Mouse (Mus musculus) skeletal muscle tissue, adult 2 months (tissue): ENCODE data around the gene 4933409G03Rik.
A peak's percentile ranks its signal among the peaks of the same experiment; 100 is the strongest.
"Not testable (repeated sequence)": the region's sequence is repeated elsewhere in the genome, so short reads cannot be mapped to it uniquely, and the experiment has no call there.

Source experiments
- DNase-seq: peaks from one replicate; pipeline ENCODE4 v3.0.0-alpha.2; 2012; ENCODE audit warnings: low read depth, low spot score

Gene 4933409G03Rik

DNA sequence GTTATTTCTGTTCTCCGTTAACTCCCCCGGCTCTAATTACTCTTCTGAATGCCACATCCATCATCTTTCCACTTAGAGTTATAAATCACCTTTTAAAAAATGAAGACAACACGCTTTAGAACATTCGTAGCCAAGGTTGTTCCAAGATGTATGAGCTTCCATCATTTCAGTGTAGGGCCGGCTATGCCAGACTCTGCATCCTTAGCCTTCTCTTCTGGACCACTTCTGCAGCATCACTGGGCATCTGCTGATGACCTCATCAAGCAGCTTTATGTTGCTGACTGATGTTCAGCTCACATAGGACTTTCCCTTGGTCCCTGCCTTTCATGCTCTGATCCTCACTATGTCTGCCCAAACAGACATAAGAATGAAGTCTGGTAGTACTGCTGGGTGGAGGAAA, at the start of gene 4933409G03Rik:
TSS of gene 4933409G03Rik (plus strand) at position 301 of the 400 bp plus-strand sequence.
- DNase-seq: no peak

DNA sequence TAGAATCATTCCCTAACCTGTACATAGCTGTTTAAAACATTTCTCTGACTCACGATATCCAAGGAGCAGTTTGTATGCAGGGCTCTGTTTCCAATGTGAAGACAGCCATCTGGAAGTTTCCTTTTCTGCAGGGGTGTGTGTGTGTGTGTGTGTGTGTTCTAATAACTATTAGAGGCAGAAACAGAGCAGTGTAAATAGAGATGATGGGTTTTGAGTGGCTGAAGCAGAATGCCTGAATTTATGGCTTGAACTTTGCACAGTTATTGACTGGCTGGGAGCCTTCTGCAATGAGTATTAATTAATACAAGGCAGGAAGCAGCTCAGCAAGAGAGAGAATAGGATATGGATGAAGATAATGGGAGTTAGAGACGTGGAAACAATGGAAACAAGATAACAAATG, 38.0 kb upstream of the 4933409G03Rik start:
- no peak for DNase-seq

DNA sequence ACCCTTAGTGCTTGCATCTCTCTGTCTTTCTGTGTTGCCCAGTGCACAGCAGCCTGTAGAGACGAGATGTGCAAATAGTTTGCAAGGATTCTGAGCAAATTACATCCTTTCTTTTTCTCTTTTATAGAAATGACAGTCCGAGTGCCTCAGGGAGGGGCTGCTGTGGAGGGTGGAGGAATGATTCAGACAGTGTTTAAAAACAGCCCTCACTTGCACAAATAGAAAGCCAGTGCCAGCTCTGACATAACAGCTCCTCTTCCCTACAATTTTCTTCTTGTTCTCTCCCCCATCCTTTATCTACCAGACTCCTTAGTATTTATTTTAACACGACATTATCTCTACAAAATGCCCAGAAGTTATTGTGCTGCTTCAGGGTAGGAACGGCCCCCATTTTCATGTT, 21.4 kb upstream of the 4933409G03Rik start:
- no peak for DNase-seq

DNA sequence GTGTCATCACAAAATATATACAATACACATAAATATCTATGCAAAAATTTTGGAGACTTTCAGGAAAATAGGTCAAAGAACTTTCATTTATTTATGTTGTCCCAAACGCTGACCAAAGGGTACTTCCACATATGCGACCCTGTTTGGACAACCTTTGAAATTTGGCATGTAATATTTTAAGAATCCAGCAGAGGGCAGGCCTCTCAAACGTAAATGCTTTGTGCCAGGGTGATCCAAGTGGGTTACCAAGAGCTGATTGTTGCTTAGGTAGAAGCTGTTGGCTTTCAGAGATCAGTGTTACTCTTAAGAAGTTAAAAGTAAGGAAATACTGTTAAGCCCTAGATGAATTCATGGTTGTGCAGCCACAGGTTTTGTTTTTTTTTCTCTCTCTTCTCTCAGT, 18.9 kb upstream of the 4933409G03Rik start:
- DNase-seq: peak; percentile 4

DNA sequence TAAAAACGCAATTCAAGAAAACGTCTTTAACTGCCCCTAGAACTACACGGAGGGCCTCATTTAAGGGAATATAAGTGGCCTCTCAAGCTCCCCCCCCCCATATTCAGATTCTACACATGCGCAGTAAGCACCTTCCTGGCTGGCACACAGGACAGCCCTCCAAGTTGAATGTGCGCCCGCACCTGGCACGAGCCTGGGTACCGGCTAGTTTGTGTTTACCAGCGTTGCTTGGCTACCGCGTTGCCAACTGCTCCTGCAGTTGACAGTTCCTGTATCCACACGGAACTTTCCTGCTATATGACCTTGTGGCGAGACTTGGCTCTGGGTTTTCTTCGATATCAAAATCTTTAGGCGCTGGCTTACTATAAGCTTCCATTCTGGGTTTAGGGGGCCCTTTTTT, 13.9 kb upstream of the 4933409G03Rik start:
- peak; percentile 16 for DNase-seq

DNA sequence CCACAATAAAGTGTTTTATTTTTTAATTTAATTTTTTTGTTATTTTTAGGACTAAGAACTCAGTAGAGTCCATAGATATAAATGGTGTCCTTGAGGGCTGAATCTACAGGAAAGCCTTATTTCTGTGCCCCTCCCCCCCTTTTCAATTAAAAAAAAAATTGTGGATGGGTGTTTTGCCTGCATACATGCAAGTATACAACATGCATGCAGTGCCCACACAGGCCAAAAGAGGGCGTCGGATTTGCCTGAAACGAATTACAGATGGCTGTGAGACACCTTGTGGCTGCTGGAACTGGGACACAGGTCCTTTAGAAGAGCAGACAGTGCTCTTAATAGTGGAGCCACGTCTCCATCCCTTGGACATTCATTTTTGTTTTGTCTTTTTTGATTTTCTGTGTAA, 9.9 kb upstream of the 4933409G03Rik start:
- DNase-seq: no peak

DNA sequence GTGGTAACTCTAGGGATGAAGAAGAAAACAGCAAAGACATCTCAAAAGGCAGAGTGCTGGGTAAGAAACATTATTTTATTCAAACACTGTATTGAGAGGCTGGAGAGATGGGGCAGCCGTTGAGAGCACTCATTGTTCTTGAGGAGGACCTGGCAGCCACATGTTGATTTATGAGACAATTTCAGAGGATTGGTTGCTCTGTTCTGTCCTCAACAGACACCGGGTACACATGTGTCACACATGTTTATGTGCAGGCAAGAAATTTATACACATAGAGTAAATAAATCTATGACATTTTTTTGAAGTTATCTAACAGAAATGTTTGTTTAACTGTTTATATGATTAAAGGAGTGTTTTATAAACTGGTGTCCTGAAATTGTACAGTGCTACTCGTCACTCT, 10.6 kb downstream of the 4933409G03Rik start:
- no peak for DNase-seq

DNA sequence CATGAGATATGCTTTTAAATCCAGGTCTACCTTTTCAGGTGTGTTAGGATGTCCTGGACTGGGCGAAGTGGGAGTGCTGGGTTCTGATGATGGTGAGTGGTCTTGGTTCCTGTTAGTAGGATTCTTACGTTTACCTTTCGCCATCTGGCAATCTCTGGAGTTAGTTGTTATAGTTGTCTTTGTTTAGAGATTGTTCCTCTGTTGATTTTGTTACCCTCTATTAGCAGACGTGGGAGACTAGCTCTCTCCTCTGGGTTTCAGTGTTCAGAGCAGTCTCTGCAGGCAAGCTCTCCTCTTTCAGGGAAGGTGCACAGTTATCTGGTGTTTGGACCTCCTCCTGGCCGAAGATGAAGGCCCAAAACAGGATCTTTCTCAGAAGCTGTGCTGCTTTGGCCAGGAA, 74.0 kb downstream of the 4933409G03Rik start, which contains the start of gene 4932414N04Rik:
TSS of gene 4932414N04Rik (plus strand) at position 301 of the 400 bp plus-strand sequence.
- DNase-seq: not testable (repeated sequence)
